Mouse (Mus musculus) A20 (cell line): ENCODE results near the gene Gsto2.

Experiments used
- DNase-seq: peaks from one replicate; pipeline ENCODE4 v3.0.0-alpha.2; 2011; ENCODE audit warnings: low read depth, low spot score

Gsto2 gene

DNA sequence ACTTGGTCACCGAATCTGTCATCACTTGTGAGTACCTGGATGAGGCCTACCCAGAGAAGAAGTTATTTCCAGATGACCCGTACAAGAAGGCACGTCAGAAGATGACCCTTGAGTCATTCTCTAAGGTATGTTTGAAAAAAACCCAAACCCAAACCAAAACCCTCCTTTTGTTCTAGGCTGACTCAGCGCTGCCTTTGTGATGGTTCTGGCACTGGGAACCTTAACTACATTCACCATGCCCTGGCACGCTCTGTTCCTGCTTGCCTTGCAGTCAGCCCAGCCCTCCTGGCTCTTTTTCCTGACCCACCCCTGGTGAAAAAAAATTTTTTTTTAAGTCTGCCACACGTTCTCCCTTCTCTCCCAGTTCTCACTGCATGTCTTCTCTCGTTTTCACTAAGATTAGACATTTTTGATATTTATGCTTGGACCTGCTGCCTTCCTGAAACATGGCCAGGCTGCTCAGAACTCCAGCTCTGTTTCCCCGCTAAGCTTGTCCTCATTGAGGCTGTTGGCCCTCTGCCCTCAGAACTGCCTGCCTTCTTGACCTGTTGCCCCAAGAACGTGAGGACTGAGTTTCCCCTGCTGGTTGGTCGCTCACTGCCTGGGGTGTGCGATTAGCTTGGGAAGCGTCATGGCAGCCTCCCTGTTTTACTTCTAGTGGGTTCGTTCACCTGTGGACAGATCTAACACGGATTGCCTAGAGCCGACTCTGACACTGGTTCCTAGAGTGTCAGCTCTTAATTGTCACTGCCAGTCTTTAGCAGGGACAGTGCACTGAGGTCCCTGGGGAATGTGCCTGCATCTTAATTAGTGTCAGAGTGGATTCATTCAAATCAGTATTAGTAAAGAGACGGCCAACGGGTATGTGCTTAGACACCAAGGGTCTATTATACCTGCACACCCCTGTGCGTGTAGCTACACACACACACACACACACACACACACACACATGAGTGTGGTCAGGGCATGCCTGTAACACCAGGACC, 7.1 kb upstream of the Gsto2 start:
- no peak for DNase-seq

DNA sequence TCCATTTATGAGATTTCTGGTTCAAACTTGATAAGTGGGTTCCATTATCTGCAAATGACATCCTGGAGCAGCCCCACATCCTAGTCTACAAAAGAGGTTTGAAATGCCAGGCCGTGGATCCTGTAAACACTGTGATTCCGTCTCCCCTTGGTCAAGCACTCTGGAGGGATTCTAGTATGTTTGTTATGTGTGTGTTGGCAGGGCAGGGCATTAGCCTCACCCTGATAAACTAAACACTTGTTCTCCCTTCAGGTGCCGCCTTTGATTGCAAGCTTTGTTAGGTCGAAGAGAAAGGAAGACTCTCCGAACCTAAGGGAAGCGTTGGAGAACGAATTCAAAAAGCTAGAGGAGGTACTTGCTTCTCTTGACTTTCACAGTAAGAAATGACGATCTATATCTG, 6.2 kb upstream of the Gsto2 start:
- no peak for DNase-seq

DNA sequence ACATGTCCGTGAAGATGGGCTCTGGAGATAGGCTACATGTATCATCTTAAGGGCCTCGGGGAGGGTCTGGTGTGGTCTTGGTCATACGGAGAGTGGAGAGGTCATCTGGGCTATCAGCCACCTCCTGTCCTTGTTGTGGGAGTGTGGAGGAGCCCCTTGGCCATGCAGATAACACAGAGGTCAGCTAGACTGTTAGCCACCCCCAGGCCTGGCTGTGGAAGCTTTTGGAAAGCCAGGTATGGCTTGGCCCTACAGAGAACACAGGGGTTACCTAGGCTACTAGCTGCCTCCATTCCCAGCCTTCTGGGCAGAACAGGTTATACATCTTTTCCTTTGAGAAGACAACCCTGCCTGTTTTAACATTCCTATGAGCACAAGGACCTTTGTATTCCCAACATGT, 2.8 kb upstream of the Gsto2 start:
- DNase-seq = no peak

DNA sequence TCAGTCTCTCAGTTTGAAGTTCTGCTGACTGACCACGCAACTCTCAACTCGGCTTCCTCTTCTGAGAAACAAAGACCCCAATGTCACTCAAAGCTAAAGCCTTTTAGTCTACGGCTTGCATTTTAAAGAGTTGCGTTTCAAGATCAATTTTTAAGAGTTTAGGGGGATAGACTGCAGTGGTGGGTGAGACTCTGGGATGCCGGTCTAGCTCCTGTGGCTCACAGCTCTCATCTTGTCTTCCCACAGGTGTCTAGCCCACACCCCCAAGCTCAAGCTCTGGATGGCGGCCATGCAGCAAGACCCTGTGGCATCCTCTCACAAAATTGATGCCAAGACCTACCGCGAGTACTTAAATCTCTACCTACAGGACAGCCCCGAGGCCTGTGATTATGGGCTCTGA, 1.3 kb upstream of the Gsto2 start:
- no peak for DNase-seq

DNA sequence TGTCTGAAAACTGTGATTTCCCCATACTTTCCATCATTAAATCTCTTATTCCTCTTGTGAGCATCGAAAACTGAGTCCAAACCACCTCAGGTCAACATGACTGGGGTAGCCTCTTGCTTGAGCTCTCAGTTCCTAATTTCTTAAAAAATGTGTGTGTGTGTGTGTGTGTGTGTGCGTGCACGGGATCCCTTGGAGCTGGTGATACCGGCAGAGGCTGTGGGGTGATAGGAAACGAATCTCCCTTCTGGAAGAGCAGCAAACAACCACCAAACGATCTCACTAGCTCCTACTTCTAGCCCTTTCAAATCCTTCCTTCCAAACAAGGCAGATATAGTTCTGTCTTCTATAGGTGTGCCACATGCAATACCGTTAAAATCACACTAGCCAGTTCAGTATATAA, 613 bp upstream of the Gsto2 start:
- DNase-seq = no peak

DNA sequence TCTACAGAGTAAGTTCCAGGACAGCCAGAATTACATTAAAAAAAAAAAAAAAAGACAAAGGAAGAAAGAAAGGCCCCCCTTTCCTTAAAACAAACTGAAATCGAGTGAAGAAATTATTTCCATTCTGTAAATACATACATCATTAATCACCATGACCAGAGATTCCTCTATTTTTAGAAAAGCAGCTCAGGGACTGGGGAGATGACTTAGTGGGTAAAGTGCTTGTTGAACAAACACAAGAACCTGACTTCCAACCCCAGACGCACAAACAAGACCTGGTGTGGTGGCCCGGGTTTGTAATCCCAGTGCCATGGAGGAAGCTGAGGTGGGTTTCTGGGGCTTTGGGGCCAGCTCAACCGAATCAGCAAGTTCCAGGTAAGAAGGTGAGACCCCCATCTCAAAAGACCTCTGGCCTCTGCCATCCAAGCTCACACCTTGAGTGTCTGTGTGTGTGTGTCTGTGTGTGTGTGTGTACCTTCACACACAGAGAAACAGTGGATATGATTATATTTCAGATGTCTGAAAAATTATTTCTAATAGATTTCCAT, 2.4 kb downstream of the Gsto2 start:
- no peak for DNase-seq

DNA sequence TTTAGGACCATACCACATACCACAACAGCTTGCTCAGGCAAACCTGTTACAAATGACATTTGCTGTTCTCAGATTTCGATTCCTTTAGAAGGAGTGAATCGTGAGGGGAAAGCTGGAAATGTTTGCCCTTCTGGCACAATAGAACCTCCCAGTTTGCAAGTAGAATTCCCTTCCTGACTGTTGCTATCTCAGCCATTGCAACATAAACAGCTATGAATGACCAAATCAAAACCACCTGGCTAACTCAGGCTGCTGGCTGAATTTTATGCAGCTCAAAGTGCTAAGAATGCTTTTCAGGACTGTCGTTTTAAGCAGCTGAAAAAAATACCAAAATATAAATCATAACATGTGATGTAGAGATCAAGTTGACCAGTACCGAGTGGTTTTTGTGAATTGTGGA, 3.6 kb downstream of the Gsto2 start:
- DNase-seq = no peak

DNA sequence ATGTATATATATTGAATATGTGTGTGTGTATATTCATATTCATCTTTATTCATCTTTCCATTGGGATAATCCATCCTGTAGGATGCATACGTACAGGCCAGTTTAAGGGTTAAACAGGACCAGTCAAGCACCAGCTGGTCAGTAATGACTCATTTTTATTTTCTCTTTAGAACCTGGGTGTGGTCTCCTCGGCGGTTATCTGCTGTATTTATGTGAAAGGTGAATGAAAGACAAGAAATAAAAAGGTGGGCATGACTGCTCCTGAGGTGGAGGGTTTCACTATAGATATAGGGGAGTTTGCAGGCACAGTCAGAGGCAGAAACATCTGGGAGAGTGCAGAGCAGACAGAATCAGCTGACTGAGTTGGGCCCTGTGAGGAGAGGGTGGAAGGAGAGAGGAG, 4.2 kb downstream of the Gsto2 start:
- DNase-seq = no peak

DNA sequence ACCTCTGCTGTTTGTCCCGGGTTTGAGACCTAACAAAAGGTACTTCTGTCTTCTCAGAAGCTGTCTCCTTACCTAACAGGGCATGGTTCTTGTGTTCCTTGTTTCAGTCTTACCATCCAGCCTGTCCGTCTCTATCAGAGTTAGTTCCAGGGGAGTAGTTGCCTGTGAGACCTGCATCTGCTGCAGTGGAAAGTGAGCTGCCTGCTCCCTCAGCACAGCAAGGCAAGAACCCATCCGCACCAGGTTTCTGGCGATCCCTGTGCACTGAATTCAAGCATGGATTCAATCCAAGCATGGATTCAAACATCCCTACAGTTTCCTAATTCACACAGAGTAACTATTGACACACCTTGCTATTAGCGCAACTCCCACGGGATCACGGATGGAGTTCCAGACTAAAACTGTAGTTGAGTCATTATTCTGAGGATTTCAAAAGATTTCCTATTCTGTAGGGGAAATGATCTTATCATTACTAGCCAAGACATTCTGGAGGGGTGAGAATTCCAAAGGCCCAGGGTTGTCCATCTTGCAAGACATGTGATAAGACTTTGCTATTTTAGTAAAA, 4.8 kb downstream of the Gsto2 start:
- DNase-seq = no peak

DNA sequence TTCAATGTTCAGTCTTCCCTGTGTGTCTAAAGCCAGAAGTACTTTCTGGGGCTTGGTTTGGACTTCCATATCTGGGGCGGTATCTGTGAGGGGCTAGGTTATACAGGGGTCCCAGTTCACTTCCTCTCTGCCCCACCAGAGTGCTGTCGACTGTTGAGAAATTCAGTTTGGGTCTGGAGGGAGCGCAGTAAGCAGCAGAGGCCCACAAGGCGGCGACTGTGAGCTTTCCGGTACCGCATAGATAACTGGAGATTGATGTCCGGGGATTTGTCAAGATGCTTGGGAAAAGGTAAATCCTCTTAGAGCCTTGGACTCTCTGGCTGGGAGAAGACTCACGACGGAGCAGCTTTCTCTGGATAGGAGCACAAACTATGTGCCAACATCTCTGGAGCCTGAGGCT, 6.2 kb downstream of the Gsto2 start:
- no peak for DNase-seq

DNA sequence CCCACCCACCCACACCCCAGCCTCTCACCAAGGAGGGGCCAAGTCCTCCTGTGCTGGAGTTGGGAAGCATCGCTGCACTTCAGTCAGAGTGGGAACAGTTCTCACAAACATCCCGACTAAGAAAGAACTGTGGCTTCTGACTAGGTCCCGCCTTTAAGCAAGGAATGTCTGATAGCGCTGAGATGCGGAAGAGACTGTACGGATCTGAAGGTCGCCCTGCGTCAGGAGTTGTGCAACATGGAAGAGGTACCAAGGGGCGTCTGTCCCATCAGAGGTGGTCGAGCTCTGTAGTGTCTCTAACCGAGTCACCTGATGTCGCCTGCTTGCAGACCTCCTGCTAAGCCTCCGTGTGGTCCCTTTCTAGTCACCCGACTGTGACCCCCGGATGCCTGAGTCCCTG, 10.9 kb downstream of the Gsto2 start:
- no peak for DNase-seq

DNA sequence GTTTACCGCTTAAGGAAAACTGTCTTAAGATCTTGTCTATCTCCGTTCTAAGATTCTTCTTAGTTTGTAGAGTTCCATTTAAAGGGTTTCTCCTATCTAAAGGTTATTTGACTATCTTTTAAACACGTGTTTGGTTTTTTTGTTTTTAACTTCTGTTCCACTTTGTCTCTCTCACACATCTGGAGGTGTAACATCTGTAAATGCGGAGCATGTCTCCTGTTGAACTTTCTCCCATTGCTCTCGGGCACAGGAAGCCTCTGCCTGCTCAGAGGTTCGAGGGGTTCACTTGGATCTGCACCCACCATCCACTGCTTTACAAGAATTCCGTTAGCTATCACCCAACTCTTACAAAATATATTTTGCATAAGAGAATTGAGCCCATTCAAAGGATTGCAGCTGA, 16.2 kb downstream of the Gsto2 start:
- no peak for DNase-seq

DNA sequence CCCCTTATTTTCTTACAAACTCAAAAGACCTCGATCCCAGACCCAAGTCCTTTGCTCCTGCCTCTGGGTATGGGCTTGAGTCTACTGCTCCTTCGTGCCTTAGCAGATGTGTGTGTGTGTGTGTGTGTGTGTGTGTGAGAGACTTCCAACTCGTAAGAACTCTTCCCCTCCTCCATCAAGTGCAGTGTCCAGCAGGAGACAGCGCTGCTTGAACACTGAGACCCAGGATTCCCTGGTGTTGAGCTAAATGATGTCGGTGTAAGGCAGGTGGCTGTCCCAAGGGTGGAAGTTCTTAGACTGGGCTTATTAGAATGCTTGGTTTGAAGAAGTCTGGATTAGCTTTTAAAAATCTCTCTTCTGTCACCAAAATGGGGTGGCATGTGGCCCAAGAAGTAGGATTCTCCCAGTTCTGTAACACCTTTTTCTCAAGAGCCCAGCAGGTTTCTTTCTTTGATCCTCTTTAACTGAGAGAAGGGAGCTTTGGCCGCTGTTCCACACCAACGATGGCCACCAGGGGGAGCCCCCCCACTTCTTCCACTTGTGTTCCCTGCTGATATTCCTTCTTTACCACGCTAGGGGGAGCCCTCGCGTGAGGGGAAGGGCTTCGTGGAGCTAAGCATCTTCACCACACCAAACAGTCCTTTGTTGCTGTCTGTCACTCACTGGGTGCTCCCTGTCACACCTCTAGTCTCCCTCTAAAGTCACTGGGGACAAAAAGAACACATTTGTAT, 17.0 kb downstream of the Gsto2 start:
- DNase-seq = peak; percentile 88

DNA sequence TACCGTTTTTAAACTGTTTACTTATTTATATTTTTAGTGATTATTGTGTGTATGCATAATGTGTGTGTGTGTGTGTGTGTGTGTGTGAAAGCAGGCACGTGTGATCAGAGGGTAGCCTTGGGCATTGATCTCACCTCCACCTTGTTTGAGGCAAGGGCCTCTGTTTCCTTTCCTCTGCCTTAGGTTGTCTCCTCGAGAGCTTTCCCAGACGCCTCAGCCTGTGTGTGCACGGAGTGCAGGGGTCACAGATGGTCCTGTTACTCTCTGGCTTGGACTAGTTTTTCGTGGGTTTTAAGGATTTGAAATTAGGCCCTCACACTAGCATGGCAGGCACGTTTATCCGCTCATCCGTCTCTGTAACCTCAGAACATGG, 17.5 kb downstream of the Gsto2 start:
- DNase-seq = no peak

DNA sequence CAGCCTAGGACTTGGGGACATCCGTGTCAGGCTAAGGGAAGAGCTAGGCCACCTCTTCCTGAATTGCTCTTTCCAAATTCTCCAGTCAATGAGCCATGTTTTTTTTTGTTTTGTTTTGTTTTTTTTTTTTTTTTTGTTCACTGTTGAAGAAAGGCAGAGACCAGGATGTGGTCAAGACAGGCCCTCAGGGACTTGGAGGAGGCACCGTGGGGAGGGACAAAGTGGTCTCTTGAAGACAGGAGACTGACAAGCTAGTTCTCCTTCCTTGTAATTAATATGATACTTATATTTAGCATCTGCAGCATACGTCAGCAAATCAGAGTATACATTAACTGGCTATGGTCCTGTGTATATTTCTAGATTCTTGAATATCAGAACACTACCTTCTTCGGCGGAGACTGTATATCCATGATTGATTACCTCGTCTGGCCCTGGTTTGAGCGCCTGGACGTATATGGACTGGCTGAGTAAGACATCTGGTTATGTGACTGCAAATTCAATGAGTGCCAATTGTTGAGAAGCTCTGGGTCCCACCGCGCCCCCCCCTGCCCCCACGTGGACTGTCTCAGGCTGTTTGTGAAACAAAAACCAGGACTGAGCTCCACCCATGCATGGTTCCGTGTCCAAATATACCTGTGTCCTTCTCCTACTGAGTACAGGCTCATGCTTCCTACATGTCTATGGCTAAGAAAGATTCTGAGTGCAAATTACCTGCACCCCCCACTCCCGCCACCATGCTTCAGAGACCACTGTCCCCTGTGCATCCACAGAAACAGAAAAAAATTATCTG, 19.2 kb downstream of the Gsto2 start:
- DNase-seq = no peak

DNA sequence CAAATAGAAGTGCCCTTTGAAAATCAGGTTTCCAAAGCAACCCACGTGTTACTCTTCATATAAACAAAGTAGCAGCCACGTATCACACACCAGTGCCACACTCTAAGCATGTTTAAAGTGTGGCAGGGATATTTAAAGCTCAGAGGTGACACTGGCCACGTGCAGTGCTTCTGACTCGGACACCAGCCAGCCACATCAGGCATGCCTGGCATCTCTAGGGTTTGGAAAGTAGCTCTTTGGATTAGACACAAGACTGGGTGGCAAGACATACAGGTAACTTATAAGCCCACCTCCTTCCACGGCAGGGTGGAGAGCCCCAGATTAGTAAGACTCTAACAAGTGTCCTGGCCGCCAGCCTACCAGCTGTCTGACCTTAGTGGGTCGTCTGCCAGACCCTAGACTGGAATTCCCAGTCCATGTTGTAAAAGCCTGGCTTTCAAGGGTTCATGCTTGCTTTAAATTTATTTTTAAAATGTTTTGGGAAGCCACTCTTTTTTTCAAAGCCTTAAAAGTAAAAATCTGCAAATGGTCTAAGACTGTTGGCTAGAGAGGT, 19.9 kb downstream of the Gsto2 start:
- no peak for DNase-seq

DNA sequence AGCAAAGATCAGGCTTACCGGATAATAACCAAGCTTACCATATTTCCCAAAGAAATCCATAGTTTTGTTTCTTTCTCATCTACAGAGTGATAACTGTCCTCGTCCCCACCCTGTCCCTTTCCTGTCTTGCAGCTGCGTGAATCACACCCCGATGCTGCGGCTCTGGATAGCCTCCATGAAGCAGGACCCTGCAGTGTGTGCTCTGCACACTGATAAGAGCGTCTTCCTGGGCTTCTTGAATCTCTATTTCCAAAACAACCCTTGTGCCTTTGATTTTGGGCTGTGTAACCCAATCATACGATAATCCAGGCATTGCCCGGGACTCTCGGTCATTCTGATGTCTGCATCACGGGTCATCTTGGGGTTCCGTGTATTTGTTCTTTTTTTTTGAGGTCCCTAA, 20.6 kb downstream of the Gsto2 start:
- DNase-seq = no peak

DNA sequence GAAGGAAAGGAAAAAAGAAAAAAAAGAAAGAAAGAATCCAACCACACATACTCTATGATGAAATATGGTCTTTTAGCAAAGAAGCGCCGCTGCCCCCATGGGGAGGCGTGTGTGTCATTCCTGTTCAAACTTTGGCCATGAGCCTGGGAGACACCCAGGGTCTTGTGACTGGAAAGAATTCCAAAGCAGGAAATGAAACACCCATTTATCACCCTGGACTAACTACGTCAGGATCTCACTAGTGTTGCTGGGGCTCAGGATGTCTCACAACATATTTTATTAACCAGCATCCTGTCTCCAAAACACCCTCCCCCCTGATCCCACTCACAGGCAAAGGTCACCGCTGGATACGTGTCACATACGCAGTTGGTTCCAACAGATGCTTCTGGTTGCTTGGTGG, 21.3 kb downstream of the Gsto2 start:
- no peak for DNase-seq

DNA sequence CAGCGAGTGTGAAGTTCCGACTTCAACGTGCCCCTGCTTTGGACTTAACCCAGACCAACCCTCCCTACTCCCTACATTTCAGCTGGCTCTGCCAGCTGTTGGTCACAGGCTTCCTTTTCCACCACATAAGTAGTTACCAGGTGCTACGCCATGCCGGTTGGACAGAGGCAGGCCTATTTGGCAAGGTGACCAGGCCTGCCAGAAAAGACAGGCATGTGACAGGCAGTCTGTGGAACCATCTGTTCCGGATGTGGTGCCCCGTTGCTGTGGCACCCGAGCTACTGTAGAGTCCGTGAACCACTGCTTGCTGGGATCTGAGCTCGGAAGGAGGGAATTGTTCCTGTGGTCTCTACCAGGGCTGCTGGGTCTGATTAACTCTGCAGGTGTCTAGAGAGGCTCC, 22.1 kb downstream of the Gsto2 start:
- no peak for DNase-seq

DNA sequence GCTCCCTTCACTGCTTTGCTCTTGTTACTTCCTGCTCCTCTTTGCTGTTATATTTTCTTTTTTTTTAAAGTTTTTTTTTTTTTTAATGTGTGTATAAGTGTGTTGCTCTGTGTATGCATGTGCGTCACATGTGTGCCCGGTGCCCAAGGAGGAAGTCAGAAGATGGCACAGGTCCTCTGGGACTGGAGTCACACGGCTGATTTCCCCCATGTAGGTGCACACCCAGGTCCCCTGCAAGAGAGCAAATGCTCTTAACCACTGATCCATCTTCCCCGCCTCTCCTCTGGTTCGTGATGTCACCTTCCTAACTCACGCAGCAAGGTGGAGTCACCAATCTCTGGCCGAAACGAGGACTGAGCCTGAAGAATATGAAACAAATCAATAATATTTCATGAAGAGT, 22.7 kb downstream of the Gsto2 start:
- no peak for DNase-seq

DNA sequence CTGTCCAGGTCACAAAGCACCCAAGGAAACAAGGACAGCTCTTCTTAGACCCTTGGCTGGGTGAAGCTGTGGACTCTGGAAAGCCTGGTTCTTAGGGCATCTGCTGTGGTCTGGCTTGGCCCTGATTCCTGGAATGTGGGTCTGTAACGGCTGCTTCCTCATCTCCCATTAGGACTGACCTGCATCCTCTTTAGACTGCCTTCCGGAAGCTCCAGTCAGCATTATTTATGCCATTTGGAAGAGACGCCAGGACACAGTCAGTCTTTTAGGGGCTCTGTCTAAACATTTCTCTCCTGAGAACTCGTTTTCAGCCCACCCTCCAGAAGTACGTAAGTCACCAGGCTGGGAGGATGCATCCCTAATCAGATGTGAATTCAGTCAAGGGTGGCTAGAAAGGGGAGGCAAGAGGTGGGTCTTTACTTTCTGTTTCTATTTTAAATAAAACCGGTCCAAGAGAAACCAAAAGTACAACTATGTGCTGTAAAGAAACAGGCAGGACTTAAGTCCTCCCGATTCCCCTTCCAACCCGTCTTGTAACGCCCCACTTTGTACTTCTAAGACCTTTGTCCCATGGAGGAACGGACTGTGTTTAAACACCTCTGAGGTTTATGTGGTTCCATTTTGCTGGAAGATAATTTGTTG, 25.3 kb downstream of the Gsto2 start:
- DNase-seq = no peak
